Mouse (Mus musculus): Measurements from ENCODE around the gene Asb1. TPM values are rescaled to one million over a fixed set of nuclear protein-coding genes. Genes with fewer than 3 reads are reported as not detected.
A peak's percentile ranks its signal among the peaks of the same experiment; 100 is the strongest.

The Asb1 gene
- polyA plus RNA-seq (2012; rRNA removed): 8.7 and 10.9 TPM in 2 replicates

- TF ChIP-seq CTCF (IDR thresholded peaks at IDR 0.05; ENCODE audit: insufficient read depth, low read length) (no peak), POLR2A (IDR thresholded peaks at IDR 0.05; ENCODE audit: borderline replicate concordance, extremely low read depth, low read depth, low read length) (peak; percentile 94; the same call in 1 of the 2 replicates)
- Histone ChIP-seq H3K4me3 (replicated peaks; ENCODE audit: extremely low read depth, low read depth, low read length) (peak within 1 kb of the TSS; percentile 72), H3K4me1 (ENCODE audit: control insufficient read depth, insufficient read depth, low read length) (peaks cover 11% of the 10 kb centered on the region)
- DNase-seq: peak; percentile 92
- WGBS: under 1% methylated on average over 41 of the region's 41 CpGs
Measured at GRCm38 (mm10) chr1:91540271-91540826, at the start of gene Asb1. Gene Asb1 (plus strand): TSS chr1:91540544.

- TF ChIP-seq POLR2A (IDR thresholded peaks at IDR 0.05; ENCODE audit: borderline replicate concordance, extremely low read depth, low read depth, low read length): no peak
- TF ChIP-seq CTCF (IDR thresholded peaks at IDR 0.05; ENCODE audit: insufficient read depth, low read length): no peak
- Histone ChIP-seq H3K4me3 (replicated peaks; ENCODE audit: extremely low read depth, low read depth, low read length) (no peak overlapping the region), H3K4me1 (ENCODE audit: control insufficient read depth, insufficient read depth, low read length) (peaks cover 5% of the 10 kb centered on the region)
- no peak for DNase-seq
- WGBS: 45% methylated on average over 2 of the region's 2 CpGs
Measured at GRCm38 (mm10) chr1:91492740-91493139, 47.6 kb upstream of the Asb1 start.

- 34% methylated on average over 3 of the region's 3 CpGs for WGBS
- no peak overlapping the region for H3K4me3 ChIP-seq (replicated peaks; ENCODE audit: extremely low read depth, low read depth, low read length)
- peaks cover 5% of the 10 kb centered on the region for H3K4me1 ChIP-seq (ENCODE audit: control insufficient read depth, insufficient read depth, low read length)
- TF ChIP-seq POLR2A (IDR thresholded peaks at IDR 0.05; ENCODE audit: borderline replicate concordance, extremely low read depth, low read depth, low read length) (no peak), CTCF (IDR thresholded peaks at IDR 0.05; ENCODE audit: insufficient read depth, low read length) (no peak)
- no peak for DNase-seq
Measured at GRCm38 (mm10) chr1:91493938-91494337, 46.4 kb upstream of the Asb1 start.

GRCm38 (mm10) chr1:91494457-91495140 lies 45.7 kb upstream of the Asb1 start, which contains the start of gene Traf3ip1:
Gene Traf3ip1 (plus strand): TSS chr1:91494647.
- Histone ChIP-seq H3K4me3 (replicated peaks; ENCODE audit: extremely low read depth, low read depth, low read length) (peak within 1 kb of the TSS; percentile 76), H3K4me1 (ENCODE audit: control insufficient read depth, insufficient read depth, low read length) (peaks cover 5% of the 10 kb centered on the region)
- DNase-seq: peak; percentile 89
- under 1% methylated on average over 79 of the region's 79 CpGs for WGBS
- peak; percentile 63; the same call in 1 of the 2 replicates for TF ChIP-seq POLR2A (IDR thresholded peaks at IDR 0.05; ENCODE audit: borderline replicate concordance, extremely low read depth, low read depth, low read length)
- TF ChIP-seq CTCF (IDR thresholded peaks at IDR 0.05; ENCODE audit: insufficient read depth, low read length): no peak

- peaks cover 5% of the 10 kb centered on the region for H3K4me1 ChIP-seq (ENCODE audit: control insufficient read depth, insufficient read depth, low read length)
- DNase-seq: no peak
- 38% methylated on average over 5 of the region's 5 CpGs for WGBS
- TF ChIP-seq POLR2A (IDR thresholded peaks at IDR 0.05; ENCODE audit: borderline replicate concordance, extremely low read depth, low read depth, low read length) (no peak), CTCF (IDR thresholded peaks at IDR 0.05; ENCODE audit: insufficient read depth, low read length) (no peak)
- peak overlapping the region; percentile 76 for H3K4me3 ChIP-seq (replicated peaks; ENCODE audit: extremely low read depth, low read depth, low read length)
Measured at GRCm38 (mm10) chr1:91495321-91495720, 45.0 kb upstream of the Asb1 start.

GRCm38 (mm10) chr1:91498579-91498978 lies 41.8 kb upstream of the Asb1 start:
- no peak for DNase-seq
- Histone ChIP-seq H3K4me1 (ENCODE audit: control insufficient read depth, insufficient read depth, low read length) (peaks cover 5% of the 10 kb centered on the region), H3K4me3 (replicated peaks; ENCODE audit: extremely low read depth, low read depth, low read length) (no peak overlapping the region)
- TF ChIP-seq CTCF (IDR thresholded peaks at IDR 0.05; ENCODE audit: insufficient read depth, low read length) (no peak), POLR2A (IDR thresholded peaks at IDR 0.05; ENCODE audit: borderline replicate concordance, extremely low read depth, low read depth, low read length) (no peak)
- WGBS: 94% methylated on average over 6 of the region's 6 CpGs

GRCm38 (mm10) chr1:91504615-91505014 lies 35.7 kb upstream of the Asb1 start:
- WGBS: 56% methylated on average over 3 of the region's 3 CpGs
- DNase-seq: no peak
- TF ChIP-seq POLR2A (IDR thresholded peaks at IDR 0.05; ENCODE audit: borderline replicate concordance, extremely low read depth, low read depth, low read length) (no peak), CTCF (IDR thresholded peaks at IDR 0.05; ENCODE audit: insufficient read depth, low read length) (no peak)
- Histone ChIP-seq H3K4me1 (ENCODE audit: control insufficient read depth, insufficient read depth, low read length) (no peaks in the 10 kb centered on the region), H3K4me3 (replicated peaks; ENCODE audit: extremely low read depth, low read depth, low read length) (no peak overlapping the region)

GRCm38 (mm10) chr1:91514916-91515315 lies 25.4 kb upstream of the Asb1 start:
- Histone ChIP-seq H3K4me1 (ENCODE audit: control insufficient read depth, insufficient read depth, low read length) (no peaks in the 10 kb centered on the region), H3K4me3 (replicated peaks; ENCODE audit: extremely low read depth, low read depth, low read length) (no peak overlapping the region)
- WGBS: 81% methylated on average over 11 of the region's 11 CpGs
- TF ChIP-seq POLR2A (IDR thresholded peaks at IDR 0.05; ENCODE audit: borderline replicate concordance, extremely low read depth, low read depth, low read length): no peak
- TF ChIP-seq CTCF (IDR thresholded peaks at IDR 0.05; ENCODE audit: insufficient read depth, low read length): no peak
- no peak for DNase-seq

- H3K4me1 ChIP-seq (ENCODE audit: control insufficient read depth, insufficient read depth, low read length): no peaks in the 10 kb centered on the region
- H3K4me3 ChIP-seq (replicated peaks; ENCODE audit: extremely low read depth, low read depth, low read length): no peak overlapping the region
- no peak for DNase-seq
- 86% methylated on average over 6 of the region's 6 CpGs for WGBS
- TF ChIP-seq POLR2A (IDR thresholded peaks at IDR 0.05; ENCODE audit: borderline replicate concordance, extremely low read depth, low read depth, low read length) (no peak), CTCF (IDR thresholded peaks at IDR 0.05; ENCODE audit: insufficient read depth, low read length) (no peak)
Measured at GRCm38 (mm10) chr1:91515642-91516041, 24.7 kb upstream of the Asb1 start.

- Histone ChIP-seq H3K4me3 (replicated peaks; ENCODE audit: extremely low read depth, low read depth, low read length) (no peak overlapping the region), H3K4me1 (ENCODE audit: control insufficient read depth, insufficient read depth, low read length) (no peaks in the 10 kb centered on the region)
- 15% methylated on average over 10 of the region's 10 CpGs for WGBS
- DNase-seq: peak; percentile 43
- TF ChIP-seq POLR2A (IDR thresholded peaks at IDR 0.05; ENCODE audit: borderline replicate concordance, extremely low read depth, low read depth, low read length) (no peak), CTCF (IDR thresholded peaks at IDR 0.05; ENCODE audit: insufficient read depth, low read length) (peak; percentile 97)
Measured at GRCm38 (mm10) chr1:91523759-91524158, 16.6 kb upstream of the Asb1 start.

Measured in lung, adult 2 months (tissue).